Mouse (Mus musculus): ENCODE results near the gene Ric8a. TPM values are rescaled to one million over a fixed set of nuclear protein-coding genes. Genes with fewer than 3 reads are reported as not detected.
"Not testable (repeated sequence)": the region's sequence is repeated elsewhere in the genome, so short reads cannot be mapped to it uniquely, and the experiment has no call there.

Ric8a gene
- polyA plus RNA-seq, 1 experiment from 2014 or later, result 82.2 TPM

DNA sequence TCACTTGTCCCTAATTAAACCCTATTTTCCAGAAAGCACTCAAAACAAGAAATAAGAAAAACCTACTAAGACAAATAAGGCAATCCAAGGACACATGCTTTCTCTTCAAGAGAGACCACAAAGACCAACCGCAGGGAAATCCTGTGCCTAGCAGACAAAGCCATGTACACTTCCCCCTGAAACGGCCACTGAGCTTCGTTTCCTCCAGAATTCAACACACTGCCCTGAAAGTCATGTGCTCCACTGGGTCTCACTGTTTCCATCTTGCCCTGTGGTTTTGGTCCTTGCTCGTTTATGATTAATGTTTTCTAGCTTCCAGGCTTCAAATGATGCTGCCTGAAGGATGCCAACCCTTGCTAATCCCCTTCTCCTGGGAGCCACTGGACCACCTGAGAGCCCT, 17.5 kb downstream of the Ric8a start:
- H3K4me1 ChIP-seq (ENCODE audit: control insufficient read depth, insufficient read depth, low read length), result no peaks in the 10 kb centered on the region
- 91% methylated on average over 4 of the region's 4 CpGs for WGBS
- no peak overlapping the region for H3K4me2 ChIP-seq (ENCODE audit: low read depth)
- no peaks in the 10 kb centered on the region for H3K9me3 ChIP-seq (ENCODE audit: control insufficient read depth, low read length)
- no peaks in the 10 kb centered on the region for H3K36me3 ChIP-seq (ENCODE audit: control insufficient read depth, insufficient read depth, low read length)
- H3K9ac ChIP-seq (ENCODE audit: low read length), result no peak overlapping the region
- ATAC-seq (ENCODE audit: insufficient read depth, low FRiP score, low TSS enrichment) (no peak), DNase-seq (ENCODE audit: low spot score) (no peak)
- no peaks in the 10 kb centered on the region for H3K27me3 ChIP-seq (ENCODE audit: control insufficient read depth, insufficient read depth, low read length)
- no peak overlapping the region for H3K4me3 ChIP-seq (ENCODE audit: low read depth, low read length)
- no peak overlapping the region for H3K27ac ChIP-seq (ENCODE audit: low read depth, low read length)

GRCm38 (mm10) chr7:140877364-140877763, 20.6 kb downstream of the Ric8a start:
- no peak overlapping the region for H3K27ac ChIP-seq (ENCODE audit: low read depth, low read length)
- WGBS, result 88% methylated on average over 6 of the region's 6 CpGs
- DNase-seq (ENCODE audit: low spot score), result no peak

GRCm38 (mm10) chr7:140879355-140879754, 22.6 kb downstream of the Ric8a start:
- no peak overlapping the region for H3K4me3 ChIP-seq (ENCODE audit: low read depth, low read length)
- no peak overlapping the region for H3K9ac ChIP-seq (ENCODE audit: low read length)
- ATAC-seq (ENCODE audit: insufficient read depth, low FRiP score, low TSS enrichment) (no peak), DNase-seq (ENCODE audit: low spot score) (no peak)
- H3K4me2 ChIP-seq (ENCODE audit: low read depth), result no peak overlapping the region
- H3K4me1 ChIP-seq (ENCODE audit: control insufficient read depth, insufficient read depth, low read length), result 0 out of 2 replicates have a peak, but pooled peaks cover 5% of the 10 kb centered on the region
- H3K36me3 ChIP-seq (ENCODE audit: control insufficient read depth, insufficient read depth, low read length), result no peaks in the 10 kb centered on the region
- H3K27ac ChIP-seq (ENCODE audit: low read depth, low read length), result no peak overlapping the region
- 95% methylated on average over 7 of the region's 7 CpGs for WGBS
- no peaks in the 10 kb centered on the region for H3K27me3 ChIP-seq (ENCODE audit: control insufficient read depth, insufficient read depth, low read length)
- no peaks in the 10 kb centered on the region for H3K9me3 ChIP-seq (ENCODE audit: control insufficient read depth, low read length)

More at GRCm38 (mm10) chr7:140877364-140877763, 20.6 kb downstream of the Ric8a start:
- Histone ChIP-seq H3K36me3 (ENCODE audit: control insufficient read depth, insufficient read depth, low read length) (no peaks in the 10 kb centered on the region), H3K9me3 (ENCODE audit: control insufficient read depth, low read length) (no peaks in the 10 kb centered on the region), H3K4me1 (ENCODE audit: control insufficient read depth, insufficient read depth, low read length) (0 out of 2 replicates have a peak, but pooled peaks cover 2% of the 10 kb centered on the region), H3K4me2 (ENCODE audit: low read depth) (no peak overlapping the region), H3K4me3 (ENCODE audit: low read depth, low read length) (no peak overlapping the region), H3K9ac (ENCODE audit: low read length) (no peak overlapping the region), H3K27me3 (ENCODE audit: control insufficient read depth, insufficient read depth, low read length) (no peaks in the 10 kb centered on the region)
- ATAC-seq (ENCODE audit: insufficient read depth, low FRiP score, low TSS enrichment), result no peak

DNA sequence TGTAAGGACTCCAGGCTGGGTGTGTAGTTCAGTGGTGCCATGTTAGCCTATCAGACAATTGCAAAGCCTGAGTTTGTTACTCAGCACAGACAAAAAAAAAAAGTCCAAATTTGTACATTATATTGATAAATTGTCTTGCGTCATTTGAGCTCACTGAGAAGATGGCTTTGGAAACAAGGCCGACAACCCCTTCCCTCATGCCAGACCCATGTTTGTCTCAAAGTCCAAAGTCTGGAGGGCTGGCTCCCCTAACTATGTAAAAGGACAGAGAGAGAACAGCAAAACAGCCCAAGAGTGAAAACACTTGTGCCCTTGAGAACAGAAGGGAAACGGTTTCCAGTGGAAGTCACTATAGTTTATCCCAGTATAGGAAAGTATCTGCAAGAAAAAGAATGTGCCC, 23.7 kb downstream of the Ric8a start:
- H3K9ac ChIP-seq (ENCODE audit: low read length), result no peak overlapping the region
- H3K27me3 ChIP-seq (ENCODE audit: control insufficient read depth, insufficient read depth, low read length), result no peaks in the 10 kb centered on the region
- H3K4me3 ChIP-seq (ENCODE audit: low read depth, low read length), result no peak overlapping the region
- WGBS, result 88% methylated on average over 3 of the region's 3 CpGs
- no peaks in the 10 kb centered on the region for H3K36me3 ChIP-seq (ENCODE audit: control insufficient read depth, insufficient read depth, low read length)
- ATAC-seq (ENCODE audit: insufficient read depth, low FRiP score, low TSS enrichment), result no peak
- no peak overlapping the region for H3K27ac ChIP-seq (ENCODE audit: low read depth, low read length)
- H3K9me3 ChIP-seq (ENCODE audit: control insufficient read depth, low read length), result no peaks in the 10 kb centered on the region
- 0 out of 2 replicates have a peak, but pooled peaks cover 5% of the 10 kb centered on the region for H3K4me1 ChIP-seq (ENCODE audit: control insufficient read depth, insufficient read depth, low read length)
- H3K4me2 ChIP-seq (ENCODE audit: low read depth), result no peak overlapping the region
- no peak for DNase-seq (ENCODE audit: low spot score)

DNA sequence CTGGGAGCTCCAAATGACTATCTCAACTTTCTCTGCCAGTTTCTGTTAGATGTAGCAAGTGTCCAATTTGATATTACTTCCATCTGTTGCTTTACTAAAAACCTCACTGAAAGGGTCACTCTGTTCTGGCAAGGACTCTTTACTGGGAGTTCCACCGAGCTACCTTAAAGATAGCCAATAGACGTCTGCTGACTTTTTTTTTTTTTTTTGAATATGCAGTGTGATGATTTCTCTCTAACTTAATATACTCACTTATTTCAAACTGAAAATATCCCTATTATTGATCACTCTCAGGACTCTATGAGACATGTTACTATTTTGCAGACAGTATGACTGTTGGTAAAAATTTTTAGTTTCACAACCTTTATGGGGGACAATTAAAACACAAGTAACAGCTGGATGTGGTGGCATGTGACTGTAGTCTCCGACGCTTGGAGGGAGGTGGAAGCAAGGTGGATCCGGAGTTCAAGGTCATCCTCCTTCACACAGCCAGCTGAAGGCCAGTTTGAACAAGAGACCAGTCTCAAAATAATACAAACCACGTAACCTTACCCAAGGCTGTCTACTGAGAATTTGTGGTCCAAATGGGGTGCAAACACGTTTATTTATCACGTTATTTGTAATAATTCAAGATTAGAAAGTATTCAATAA, 24.2 kb downstream of the Ric8a start:
- peak overlapping the region; percentile 71 for H3K4me2 ChIP-seq (ENCODE audit: low read depth)
- no peaks in the 10 kb centered on the region for H3K9me3 ChIP-seq (ENCODE audit: control insufficient read depth, low read length)
- DNase-seq (ENCODE audit: low spot score), result no peak
- H3K4me1 ChIP-seq (ENCODE audit: control insufficient read depth, insufficient read depth, low read length), result 0 out of 2 replicates have a peak, but pooled peaks cover 5% of the 10 kb centered on the region
- H3K9ac ChIP-seq (ENCODE audit: low read length), result peak overlapping the region; percentile 58
- no peaks in the 10 kb centered on the region for H3K36me3 ChIP-seq (ENCODE audit: control insufficient read depth, insufficient read depth, low read length)
- WGBS, result 35% methylated on average over 8 of the region's 8 CpGs
- peak overlapping the region; percentile 70; the same call in 1 of the 2 replicates for H3K27ac ChIP-seq (ENCODE audit: low read depth, low read length)
- H3K27me3 ChIP-seq (ENCODE audit: control insufficient read depth, insufficient read depth, low read length), result no peaks in the 10 kb centered on the region
- H3K4me3 ChIP-seq (ENCODE audit: low read depth, low read length), result peak overlapping the region; percentile 66
- ATAC-seq (ENCODE audit: insufficient read depth, low FRiP score, low TSS enrichment), result no peak

- Histone ChIP-seq H3K9me3 (ENCODE audit: control insufficient read depth, low read length) (no peaks in the 10 kb centered on the region), H3K4me1 (ENCODE audit: control insufficient read depth, insufficient read depth, low read length) (0 out of 2 replicates have a peak, but pooled peaks cover 5% of the 10 kb centered on the region), H3K27me3 (ENCODE audit: control insufficient read depth, insufficient read depth, low read length) (no peaks in the 10 kb centered on the region), H3K9ac (ENCODE audit: low read length) (peak within 1 kb of the TSS; percentile 58), H3K36me3 (ENCODE audit: control insufficient read depth, insufficient read depth, low read length) (no peaks in the 10 kb centered on the region; the same call in 1 of the 2 replicates), H3K4me2 (ENCODE audit: low read depth) (peak within 1 kb of the TSS; percentile 71), H3K27ac (ENCODE audit: low read depth, low read length) (peak within 1 kb of the TSS; percentile 70), H3K4me3 (ENCODE audit: low read depth, low read length) (peak within 1 kb of the TSS; percentile 66)
- WGBS, result under 1% methylated on average over 59 of the region's 59 CpGs
- ATAC-seq (ENCODE audit: insufficient read depth, low FRiP score, low TSS enrichment), result peak; percentile 94
- peak; percentile 95 for DNase-seq (ENCODE audit: low spot score)
Observed at GRCm38 (mm10) chr7:140881696-140882468, 25.1 kb downstream of the Ric8a start, which contains the start of the genes Psmd13 and Sirt3. TSS of gene Psmd13 (plus strand) at chr7:140881968. TSS of gene Sirt3 (minus strand) at chr7:140882309.

DNA sequence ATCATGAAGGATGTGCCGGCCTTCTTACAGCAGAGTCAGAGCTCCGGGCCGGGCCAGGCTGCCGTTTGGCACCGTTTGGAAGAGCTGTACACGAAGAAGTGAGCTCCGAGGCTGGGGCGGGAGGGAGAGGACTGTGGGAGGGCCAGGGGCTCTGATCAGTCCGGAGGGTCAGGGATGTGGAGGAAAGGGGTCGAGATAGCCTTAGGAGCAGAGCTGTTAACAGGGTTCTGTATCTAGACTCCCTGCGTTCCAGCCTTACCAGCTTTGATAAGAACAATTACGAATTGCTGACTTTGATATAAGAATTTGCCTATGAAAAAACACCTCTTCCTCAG, 25.7 kb downstream of the Ric8a start:
- WGBS, result under 1% methylated on average over 12 of the region's 12 CpGs
- H3K27ac ChIP-seq (ENCODE audit: low read depth, low read length), result peak overlapping the region; percentile 70; the same call in 1 of the 2 replicates
- ATAC-seq (ENCODE audit: insufficient read depth, low FRiP score, low TSS enrichment), result peak; percentile 59

DNA sequence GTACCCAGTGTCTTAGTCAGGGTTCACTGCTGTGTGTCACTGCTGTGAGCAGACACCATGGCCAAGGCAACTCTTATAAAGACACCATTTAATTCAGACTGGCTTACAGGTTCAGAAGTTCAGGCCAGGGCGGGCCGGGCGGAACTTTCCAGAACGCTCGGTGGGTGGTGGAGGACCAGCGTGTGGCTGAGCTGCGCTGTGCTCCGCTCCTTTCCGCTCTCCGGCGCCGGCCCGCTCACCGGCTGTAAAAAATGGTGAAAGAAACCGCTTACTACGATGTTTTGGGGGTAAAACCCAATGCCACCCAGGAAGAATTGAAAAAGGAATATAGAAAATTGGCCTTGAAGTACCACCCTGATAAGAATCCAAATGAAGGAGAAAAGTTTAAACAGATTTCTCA, 33.9 kb downstream of the Ric8a start:
- H3K9ac ChIP-seq (ENCODE audit: low read length); H3K27ac ChIP-seq (ENCODE audit: low read depth, low read length); DNase-seq (ENCODE audit: low spot score); H3K4me3 ChIP-seq (ENCODE audit: low read depth, low read length); ATAC-seq (ENCODE audit: insufficient read depth, low FRiP score, low TSS enrichment); H3K9me3 ChIP-seq (ENCODE audit: control insufficient read depth, low read length); H3K27me3 ChIP-seq (ENCODE audit: control insufficient read depth, insufficient read depth, low read length); H3K4me2 ChIP-seq (ENCODE audit: low read depth); H3K4me1 ChIP-seq (ENCODE audit: control insufficient read depth, insufficient read depth, low read length): not testable (repeated sequence)
- WGBS, result 95% methylated on average over 16 of the region's 16 CpGs
- H3K36me3 ChIP-seq (ENCODE audit: control insufficient read depth, insufficient read depth, low read length), result peaks cover 17% of the 10 kb centered on the region

More for the DNA sequence above, 25.7 kb downstream of the Ric8a start:
- peak overlapping the region; percentile 58 for H3K9ac ChIP-seq (ENCODE audit: low read length)
- no peak for DNase-seq (ENCODE audit: low spot score)
- 0 out of 2 replicates have a peak, but pooled peaks cover 5% of the 10 kb centered on the region for H3K4me1 ChIP-seq (ENCODE audit: control insufficient read depth, insufficient read depth, low read length)
- H3K27me3 ChIP-seq (ENCODE audit: control insufficient read depth, insufficient read depth, low read length), result no peaks in the 10 kb centered on the region
- peak overlapping the region; percentile 71 for H3K4me2 ChIP-seq (ENCODE audit: low read depth)
- peaks cover 3% of the 10 kb centered on the region for H3K36me3 ChIP-seq (ENCODE audit: control insufficient read depth, insufficient read depth, low read length)
- peak overlapping the region; percentile 66 for H3K4me3 ChIP-seq (ENCODE audit: low read depth, low read length)
- no peaks in the 10 kb centered on the region for H3K9me3 ChIP-seq (ENCODE audit: control insufficient read depth, low read length)

Data from neural tube, embryonic 11.5 days (tissue).